Mouse (Mus musculus): Measurements from ENCODE around the gene Macrod2.

Macrod2 gene

DNA sequence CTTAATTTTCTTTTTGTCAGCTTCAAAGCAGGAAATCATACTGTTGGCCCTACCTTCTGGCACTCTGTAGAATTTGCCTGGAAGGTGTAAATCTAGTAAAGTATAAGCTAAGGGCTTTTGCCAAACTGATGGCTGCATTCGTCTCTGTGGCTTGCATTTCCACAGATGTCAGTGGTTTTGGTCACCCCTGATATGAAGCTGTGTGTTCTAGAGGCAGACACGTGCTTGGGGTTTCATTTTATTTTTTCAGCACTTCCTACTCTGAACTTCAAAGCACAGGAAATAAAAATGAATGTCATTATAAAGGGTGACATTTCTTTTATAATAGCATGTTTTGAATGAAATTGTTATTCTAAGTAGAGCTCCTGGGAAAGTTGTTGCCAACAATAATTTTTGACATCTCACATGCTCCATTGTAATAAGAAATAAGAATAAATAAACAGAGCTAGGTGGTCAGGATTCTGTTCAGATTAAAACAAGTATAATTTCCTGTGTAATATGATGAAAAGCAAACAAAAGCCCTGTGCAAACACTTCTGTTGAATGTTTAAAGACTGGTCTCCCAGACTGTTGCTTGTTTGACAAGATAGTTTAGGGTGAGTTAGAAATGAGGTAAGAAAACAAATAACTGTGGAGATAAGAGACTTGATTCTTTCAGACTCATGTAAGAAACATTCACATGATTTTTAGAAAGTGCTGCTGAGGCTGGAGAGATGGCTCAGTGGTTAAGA lies 424.4 kb downstream of the Macrod2 start:
- DNase-seq, result no peak

DNA sequence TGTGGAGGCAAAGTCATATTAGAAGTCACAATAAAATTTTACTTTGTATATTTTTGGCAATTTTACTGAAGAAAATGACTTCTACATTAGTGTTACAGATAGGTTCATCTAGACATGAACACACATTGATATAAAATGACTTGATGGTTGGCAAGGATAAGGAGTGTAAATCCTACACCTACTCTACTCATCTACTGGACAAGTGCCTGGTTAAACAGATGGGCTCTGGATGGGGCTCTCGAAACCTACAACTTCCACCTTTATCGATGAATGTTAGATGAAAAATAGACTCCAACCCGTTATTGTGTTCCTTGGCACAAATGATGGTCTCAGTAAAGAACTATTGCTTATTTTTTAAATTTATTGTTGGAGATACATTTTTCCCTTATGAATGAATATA lies 427.3 kb downstream of the Macrod2 start:
- DNase-seq, result no peak

GRCm38 (mm10) chr2:140826241-140826640 lies 431.1 kb downstream of the Macrod2 start:
- DNase-seq, result no peak

DNA sequence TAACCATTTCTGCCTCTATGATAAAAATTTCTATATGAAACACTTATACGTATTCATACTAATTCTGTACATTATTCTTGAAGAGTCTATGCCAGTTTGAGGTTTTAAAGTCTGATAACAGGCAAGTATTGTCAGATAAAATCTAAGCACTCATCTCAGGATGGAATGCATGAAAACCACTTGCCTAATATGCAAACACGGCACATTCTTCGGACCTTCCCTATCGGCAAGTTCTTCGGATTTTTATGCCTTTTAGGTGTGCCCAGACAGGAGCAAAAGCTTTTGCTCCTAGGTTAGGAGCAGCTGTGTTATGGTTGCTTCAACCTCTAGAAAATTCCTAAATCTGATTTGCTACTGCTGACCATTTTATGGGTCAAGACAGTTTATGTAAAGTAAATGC lies 433.8 kb downstream of the Macrod2 start:
- no peak for DNase-seq

DNA sequence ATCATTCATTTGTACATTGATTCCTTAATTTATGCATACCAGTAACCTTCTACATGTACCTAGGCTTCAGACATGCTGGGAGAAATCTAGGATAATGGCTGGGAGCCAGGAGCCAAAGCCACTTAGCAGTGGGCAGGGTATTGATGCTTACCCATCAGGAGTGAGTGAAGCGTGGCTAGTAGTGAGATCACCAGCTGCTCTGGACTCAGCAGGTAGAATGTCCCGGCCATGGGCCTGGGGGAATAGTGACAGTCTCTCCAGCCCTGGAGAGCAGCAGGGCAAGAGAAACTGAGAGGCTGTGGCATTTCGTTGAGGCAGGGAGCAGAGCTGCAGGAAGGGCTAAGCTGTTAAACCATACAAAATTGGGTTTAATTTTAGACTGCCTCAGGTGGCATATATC lies 435.0 kb downstream of the Macrod2 start:
- DNase-seq, result no peak

DNA sequence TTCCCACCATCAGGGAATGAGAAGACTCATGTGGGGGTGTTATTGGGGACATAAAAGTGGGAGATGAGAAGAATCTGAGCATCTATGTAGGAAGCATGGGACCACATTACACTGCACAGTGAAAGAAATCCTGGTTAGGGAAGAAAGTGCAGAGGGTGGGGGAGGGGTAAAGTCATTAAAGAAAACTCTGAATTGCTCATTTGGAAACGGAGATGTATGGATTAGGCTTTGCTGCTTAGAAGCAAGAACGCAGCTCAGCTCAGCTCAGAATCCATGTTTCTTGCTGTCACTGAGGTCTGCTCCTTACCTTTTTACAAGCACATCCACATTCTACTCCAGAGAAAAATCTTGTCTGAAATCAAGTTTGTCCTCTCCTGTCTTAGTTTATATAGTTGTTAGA lies 444.3 kb downstream of the Macrod2 start:
- no peak for DNase-seq

- DNase-seq, result peak; percentile 8
Observed at GRCm38 (mm10) chr2:140839880-140840279, 444.8 kb downstream of the Macrod2 start.

GRCm38 (mm10) chr2:140844030-140844429 lies 448.9 kb downstream of the Macrod2 start:
- DNase-seq, result no peak

GRCm38 (mm10) chr2:140847817-140848428 lies 452.8 kb downstream of the Macrod2 start:
- no peak for DNase-seq

GRCm38 (mm10) chr2:140853538-140853937 lies 458.4 kb downstream of the Macrod2 start:
- DNase-seq, result no peak

GRCm38 (mm10) chr2:140861356-140861755 lies 466.2 kb downstream of the Macrod2 start:
- DNase-seq, result no peak

GRCm38 (mm10) chr2:140862736-140863135 lies 467.6 kb downstream of the Macrod2 start:
- no peak for DNase-seq

DNA sequence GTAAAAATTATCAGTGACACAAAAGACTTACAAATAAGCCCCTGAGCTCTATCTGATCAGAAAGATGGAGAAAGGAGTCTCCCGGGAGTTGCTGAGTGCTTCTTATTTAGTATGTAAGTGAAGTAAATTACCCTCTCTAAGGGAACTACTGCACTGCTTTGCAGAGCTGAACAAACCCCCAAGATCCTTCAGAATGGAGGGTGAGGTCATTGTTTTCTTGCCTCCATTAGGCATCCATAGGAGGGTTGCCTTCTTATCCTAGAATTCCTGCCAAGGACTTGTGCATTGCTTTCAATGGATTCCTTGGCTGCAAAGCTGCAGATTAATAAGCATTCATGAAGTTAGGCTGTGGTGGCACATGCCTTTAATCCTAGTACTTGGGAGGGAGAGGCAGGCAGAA lies 470.5 kb downstream of the Macrod2 start:
- no peak for DNase-seq

GRCm38 (mm10) chr2:140867116-140867515 lies 472.0 kb downstream of the Macrod2 start:
- no peak for DNase-seq

- no peak for DNase-seq
Observed at GRCm38 (mm10) chr2:140885176-140885575, 490.1 kb downstream of the Macrod2 start.

- DNase-seq, result no peak
Observed at GRCm38 (mm10) chr2:140890683-140891082, 495.6 kb downstream of the Macrod2 start.

DNA sequence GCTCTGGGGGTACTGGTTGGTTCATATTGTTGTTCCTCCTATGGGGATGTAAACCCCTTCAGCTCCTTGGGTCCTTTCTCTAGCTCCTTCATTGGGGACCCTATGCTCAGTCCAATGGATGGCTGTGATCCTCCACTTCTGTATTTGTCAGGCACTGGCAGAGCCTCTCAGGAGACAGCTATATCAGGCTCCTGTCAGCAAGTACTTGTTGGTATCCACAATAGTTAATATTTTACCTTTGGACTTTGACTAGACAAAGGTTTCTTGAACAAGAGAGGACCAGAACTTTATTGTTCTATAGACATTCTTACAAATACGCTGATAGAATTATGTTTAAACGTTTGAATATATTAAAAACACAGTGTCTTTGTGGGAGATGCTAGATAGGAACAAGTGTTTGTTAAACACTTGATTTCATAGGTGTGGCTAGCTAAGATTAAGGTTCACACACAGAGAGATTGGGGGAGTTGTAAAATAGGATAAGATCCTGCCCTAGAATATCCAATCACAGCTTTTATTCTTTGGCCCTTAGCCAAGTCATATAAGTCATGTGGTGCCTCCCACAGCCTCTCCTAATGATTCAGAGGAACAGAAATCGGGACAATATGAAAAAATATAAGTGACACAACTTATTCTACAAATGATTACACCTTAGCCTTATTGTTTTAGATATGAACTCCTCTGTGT lies 501.4 kb downstream of the Macrod2 start:
- DNase-seq, result peak; percentile 2

- DNase-seq, result no peak
Observed at GRCm38 (mm10) chr2:140898408-140898985, 503.4 kb downstream of the Macrod2 start.

- no peak for DNase-seq
Observed at GRCm38 (mm10) chr2:140905331-140905730, 510.2 kb downstream of the Macrod2 start.

GRCm38 (mm10) chr2:140906123-140906522 lies 511.0 kb downstream of the Macrod2 start:
- no peak for DNase-seq

GRCm38 (mm10) chr2:140911463-140911862 lies 516.4 kb downstream of the Macrod2 start:
- no peak for DNase-seq

DNA sequence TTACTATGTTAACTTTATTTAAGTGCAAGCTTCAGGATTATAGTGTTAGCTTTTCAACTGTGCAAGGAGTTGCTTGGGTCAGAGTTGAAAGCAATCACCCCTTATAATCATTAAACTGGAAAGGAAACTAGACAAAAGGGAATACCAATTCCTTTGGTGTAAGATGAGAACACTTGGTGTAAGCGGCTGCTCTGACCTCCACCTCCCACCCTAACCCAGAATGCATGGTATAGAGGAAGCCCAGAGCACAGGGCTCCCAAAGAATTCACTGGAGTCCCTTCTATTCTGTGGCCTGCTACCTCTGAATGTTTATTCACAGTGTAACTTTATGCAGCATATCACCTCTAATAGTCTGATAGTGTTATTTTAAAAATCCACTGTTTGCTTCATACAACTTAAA lies 517.1 kb downstream of the Macrod2 start:
- DNase-seq, result no peak

GRCm38 (mm10) chr2:140912931-140913330 lies 517.8 kb downstream of the Macrod2 start:
- DNase-seq, result no peak

All from kidney, adult 18-20 months (tissue).